Mouse (Mus musculus): ENCODE measurements around the gene Irgm1.
"Not testable (repeated sequence)": the region's sequence is repeated elsewhere in the genome, so short reads cannot be mapped to it uniquely, and the experiment has no call there.

DNA sequence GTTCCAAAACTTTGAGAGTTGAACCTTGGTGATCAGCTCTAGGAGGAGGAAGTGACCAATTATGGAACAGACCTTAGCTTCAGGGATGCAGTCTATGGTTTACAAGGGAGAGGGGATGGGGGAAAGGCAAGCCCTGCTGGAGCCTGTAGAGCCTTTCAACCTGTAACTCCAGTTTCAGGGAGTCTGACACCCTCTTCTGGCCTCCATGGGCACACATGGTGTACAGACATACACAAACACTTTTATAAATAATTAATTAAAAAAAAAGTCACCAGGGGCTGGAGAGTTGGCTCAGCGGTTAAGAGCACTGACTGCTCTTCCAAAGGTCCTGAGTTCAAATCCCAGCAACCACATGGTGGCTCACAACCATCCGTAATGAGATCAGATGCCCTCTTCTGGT, 25.1 kb downstream of the Irgm1 start:
- TF ChIP-seq EP300 (IDR thresholded peaks at IDR 0.05; ENCODE audit: insufficient read depth, low read depth, low read length); CTCF (IDR thresholded peaks at IDR 0.05; ENCODE audit: low read depth, low read length): not testable (repeated sequence)

Measured in ES-Bruce4 (cell line).